Mouse (Mus musculus) ES-Bruce4 (cell line): ENCODE data around the gene Plxna4.

Experiments used
- CTCF ChIP-seq: IDR thresholded peaks from one replicate; pipeline ENCODE4 v1.8.1; 2011; ENCODE audit warnings: low read depth, low read length
- POLR2A ChIP-seq: IDR thresholded peaks from one replicate; pipeline ENCODE4 v1.8.1; 2011; ENCODE audit warnings: low read length; ENCODE audit not compliant: insufficient read depth

DNA sequence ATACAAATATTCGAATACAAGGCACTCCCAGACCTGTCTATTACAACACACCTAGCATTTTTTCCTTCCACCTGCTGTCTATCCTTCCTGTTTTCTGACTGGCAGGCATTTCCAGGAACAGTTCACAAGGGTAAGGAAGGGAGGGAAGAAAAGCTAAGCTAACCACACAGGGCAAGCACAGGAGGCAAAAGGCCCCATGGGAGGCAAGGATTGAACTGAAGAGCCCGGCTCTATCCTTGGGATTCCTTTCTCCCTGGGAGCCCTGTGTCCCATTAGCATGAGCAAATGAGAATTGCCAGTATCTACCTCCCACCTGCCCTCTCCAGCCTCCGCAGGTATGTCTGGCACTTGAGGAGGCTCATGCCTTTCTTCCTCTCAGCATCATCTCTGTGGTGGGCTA, 17.6 kb upstream of the Plxna4 start:
- no peak for TF ChIP-seq CTCF
- TF ChIP-seq POLR2A: no peak
